Mouse (Mus musculus): ENCODE data around the gene Cryge. TPM values are rescaled to one million over a fixed set of nuclear protein-coding genes. Genes with fewer than 3 reads are reported as not detected.

Cryge gene
- polyA plus RNA-seq, 1 experiment from 2014 or later = not detected

DNA sequence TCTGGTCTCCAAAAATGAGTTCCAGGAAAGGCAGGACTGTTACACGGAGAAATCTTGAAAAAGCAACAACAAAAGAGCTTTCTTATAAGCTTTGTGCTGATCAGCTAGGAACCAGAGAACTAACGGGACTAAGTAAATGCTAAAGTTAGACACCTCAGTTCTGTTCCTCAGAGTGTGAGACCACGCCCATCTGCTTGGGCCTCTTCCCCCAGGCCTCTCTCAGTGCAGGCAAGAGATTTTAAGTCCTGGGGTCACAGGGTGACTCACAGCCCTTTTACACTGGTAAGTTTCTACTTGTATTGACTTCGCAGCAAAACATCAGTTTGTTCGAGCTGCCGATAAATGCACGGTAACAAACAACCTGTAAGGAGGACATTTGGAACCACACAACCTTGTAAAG is 747 bp upstream of the Cryge start:
- Histone ChIP-seq H3K9me3 (replicated peaks) (0 out of 2 replicates have a peak, but pooled peaks cover 2% of the 10 kb centered on the region), H3K27me3 (replicated peaks) (no peaks in the 10 kb centered on the region), H3K27ac (replicated peaks) (no peak overlapping the region), H3K9ac (replicated peaks) (no peak overlapping the region), H3K4me2 (no peak overlapping the region), H3K4me1 (no peaks in the 10 kb centered on the region), H3K36me3 (no peaks in the 10 kb centered on the region), H3K4me3 (replicated peaks) (no peak overlapping the region)
- 69% methylated on average over 7 of the region's 7 CpGs for WGBS
- ATAC-seq (ENCODE audit: low FRiP score) = no peak

- H3K9me3 ChIP-seq (replicated peaks) = 0 out of 2 replicates have a peak, but pooled peaks cover 2% of the 10 kb centered on the region
- WGBS = 70% methylated on average over 12 of the region's 12 CpGs
- H3K9ac ChIP-seq (replicated peaks) = no peak overlapping the region
- H3K4me1 ChIP-seq = no peaks in the 10 kb centered on the region
- no peak overlapping the region for H3K4me3 ChIP-seq (replicated peaks)
- H3K36me3 ChIP-seq = no peaks in the 10 kb centered on the region
- H3K27me3 ChIP-seq (replicated peaks) = no peaks in the 10 kb centered on the region
- no peak overlapping the region for H3K27ac ChIP-seq (replicated peaks)
- H3K4me2 ChIP-seq = no peak overlapping the region
- ATAC-seq (ENCODE audit: low FRiP score) = no peak
Measured at GRCm38 (mm10) chr1:65048781-65049180, 2.2 kb downstream of the Cryge start.

GRCm38 (mm10) chr1:65046401-65047109 is 4.4 kb downstream of the Cryge start:
- no peak overlapping the region for H3K4me3 ChIP-seq (replicated peaks)
- no peak for ATAC-seq (ENCODE audit: low FRiP score)
- 40% methylated on average over 8 of the region's 8 CpGs for WGBS
- no peaks in the 10 kb centered on the region for H3K9me3 ChIP-seq (replicated peaks)
- H3K36me3 ChIP-seq = no peaks in the 10 kb centered on the region
- H3K4me1 ChIP-seq = no peaks in the 10 kb centered on the region
- no peak overlapping the region for H3K9ac ChIP-seq (replicated peaks)
- no peak overlapping the region for H3K27ac ChIP-seq (replicated peaks)
- peak overlapping the region; percentile 35; the same call in 1 of the 2 replicates for H3K4me2 ChIP-seq
- H3K27me3 ChIP-seq (replicated peaks) = no peaks in the 10 kb centered on the region

DNA sequence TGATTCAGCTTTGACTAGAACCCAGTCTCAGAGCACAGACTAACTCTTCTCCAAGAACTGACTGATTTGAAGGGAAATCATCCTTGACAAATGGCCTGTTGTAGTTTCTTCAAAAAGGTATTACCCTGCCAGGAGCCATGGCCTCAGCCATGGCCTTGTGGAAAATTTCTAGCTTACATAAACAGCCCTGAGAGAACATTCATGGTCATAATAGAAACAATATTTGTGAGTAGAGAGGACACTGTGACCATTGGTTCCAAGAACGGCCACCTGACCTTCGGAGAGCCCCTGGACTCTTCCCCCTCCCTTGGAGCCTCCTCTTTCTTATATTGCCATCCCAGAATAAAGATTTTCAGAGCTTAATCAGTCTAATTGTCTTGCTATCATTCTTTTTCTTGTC is 7.5 kb downstream of the Cryge start:
- H3K36me3 ChIP-seq = no peaks in the 10 kb centered on the region
- no peak overlapping the region for H3K9ac ChIP-seq (replicated peaks)
- H3K9me3 ChIP-seq (replicated peaks) = no peaks in the 10 kb centered on the region
- H3K4me2 ChIP-seq = no peak overlapping the region
- WGBS = 84% methylated on average over 2 of the region's 2 CpGs
- H3K27ac ChIP-seq (replicated peaks) = no peak overlapping the region
- H3K4me1 ChIP-seq = no peaks in the 10 kb centered on the region
- ATAC-seq (ENCODE audit: low FRiP score) = no peak
- H3K27me3 ChIP-seq (replicated peaks) = no peaks in the 10 kb centered on the region
- H3K4me3 ChIP-seq (replicated peaks) = no peak overlapping the region

GRCm38 (mm10) chr1:65041837-65042236 is 9.1 kb downstream of the Cryge start:
- Histone ChIP-seq H3K9me3 (replicated peaks) (no peaks in the 10 kb centered on the region), H3K27me3 (replicated peaks) (no peaks in the 10 kb centered on the region), H3K9ac (replicated peaks) (no peak overlapping the region), H3K4me2 (no peak overlapping the region), H3K4me1 (no peaks in the 10 kb centered on the region), H3K4me3 (replicated peaks) (no peak overlapping the region), H3K27ac (replicated peaks) (no peak overlapping the region), H3K36me3 (no peaks in the 10 kb centered on the region)
- no peak for ATAC-seq (ENCODE audit: low FRiP score)
- 96% methylated on average over 3 of the region's 3 CpGs for WGBS

- H3K9ac ChIP-seq (replicated peaks) = no peak overlapping the region
- no peaks in the 10 kb centered on the region for H3K27me3 ChIP-seq (replicated peaks)
- 75% methylated on average over 6 of the region's 6 CpGs for WGBS
- no peak for ATAC-seq (ENCODE audit: low FRiP score)
- H3K36me3 ChIP-seq = no peaks in the 10 kb centered on the region
- H3K4me2 ChIP-seq = no peak overlapping the region
- H3K4me3 ChIP-seq (replicated peaks) = no peak overlapping the region
- H3K27ac ChIP-seq (replicated peaks) = no peak overlapping the region
- H3K4me1 ChIP-seq = no peaks in the 10 kb centered on the region
- no peaks in the 10 kb centered on the region for H3K9me3 ChIP-seq (replicated peaks)
Measured at GRCm38 (mm10) chr1:65040806-65041205, 10.1 kb downstream of the Cryge start.

DNA sequence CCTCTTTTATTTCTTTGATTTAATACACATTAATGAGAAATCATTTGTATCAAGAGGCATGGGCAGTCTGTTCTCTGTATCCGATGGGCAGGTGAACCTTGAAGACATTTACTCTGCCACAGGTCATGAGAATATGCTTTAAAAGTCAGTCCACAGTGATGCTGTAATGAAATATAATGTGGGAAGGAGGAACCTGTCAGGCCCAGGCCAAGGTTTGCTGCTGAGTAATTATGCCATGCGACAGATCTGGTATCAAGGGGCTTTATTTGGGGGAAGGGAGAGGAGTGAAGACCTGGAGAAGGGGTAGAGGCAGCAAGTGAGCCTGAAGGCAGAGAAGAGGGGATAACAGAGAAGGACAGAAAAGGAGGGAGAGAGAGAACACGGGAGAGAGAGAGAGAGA is 11.3 kb downstream of the Cryge start:
- Histone ChIP-seq H3K27me3 (replicated peaks) (no peaks in the 10 kb centered on the region), H3K4me3 (replicated peaks) (no peak overlapping the region), H3K27ac (replicated peaks) (no peak overlapping the region), H3K36me3 (no peaks in the 10 kb centered on the region), H3K9me3 (replicated peaks) (no peaks in the 10 kb centered on the region), H3K4me2 (no peak overlapping the region), H3K4me1 (no peaks in the 10 kb centered on the region), H3K9ac (replicated peaks) (no peak overlapping the region)
- WGBS = 81% methylated on average over 3 of the region's 3 CpGs
- ATAC-seq (ENCODE audit: low FRiP score) = no peak

DNA sequence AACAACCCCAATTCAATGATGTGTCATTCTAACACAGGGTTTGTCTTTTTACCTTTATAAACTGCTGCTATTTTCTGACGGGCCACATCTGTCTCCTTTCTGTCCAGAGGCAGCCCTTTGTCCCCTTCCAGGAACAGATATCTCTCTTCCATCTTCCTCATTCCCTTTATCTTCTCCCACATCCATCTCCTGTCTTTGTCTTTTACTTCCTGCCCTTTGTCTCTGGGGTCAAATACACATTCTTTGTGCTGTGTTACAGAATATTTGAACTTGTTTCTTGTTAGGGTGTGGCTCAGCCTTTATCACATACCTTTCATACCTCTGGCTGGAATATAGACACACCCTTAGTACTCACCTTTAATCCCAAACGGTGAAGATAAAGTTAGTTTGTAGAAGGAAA is 13.4 kb downstream of the Cryge start:
- 79% methylated on average over 2 of the region's 2 CpGs for WGBS
- Histone ChIP-seq H3K27me3 (replicated peaks) (no peaks in the 10 kb centered on the region), H3K36me3 (no peaks in the 10 kb centered on the region), H3K9me3 (replicated peaks) (no peaks in the 10 kb centered on the region), H3K27ac (replicated peaks) (no peak overlapping the region), H3K4me3 (replicated peaks) (no peak overlapping the region), H3K9ac (replicated peaks) (no peak overlapping the region), H3K4me2 (no peak overlapping the region), H3K4me1 (no peaks in the 10 kb centered on the region)
- no peak for ATAC-seq (ENCODE audit: low FRiP score)

DNA sequence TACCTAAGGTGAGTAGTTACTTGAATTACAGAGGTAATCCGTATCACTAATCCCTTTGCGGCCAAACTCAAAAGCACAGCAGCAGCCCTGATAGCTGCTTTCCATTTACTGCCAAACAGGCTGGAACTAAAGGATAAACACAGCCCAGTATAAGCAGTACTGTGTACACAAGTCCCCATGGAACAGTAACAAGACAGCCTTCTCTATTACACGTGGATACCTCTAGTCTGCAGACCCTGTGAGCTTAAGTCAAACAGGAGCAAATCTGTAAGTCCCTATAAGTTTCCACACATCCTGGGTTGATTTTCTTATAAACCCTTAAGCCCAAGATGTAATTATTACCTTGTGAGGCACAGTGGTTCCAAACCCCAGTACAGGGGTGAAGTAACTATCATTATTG is 15.4 kb downstream of the Cryge start:
- Histone ChIP-seq H3K4me1 (no peaks in the 10 kb centered on the region), H3K9me3 (replicated peaks) (no peaks in the 10 kb centered on the region), H3K27ac (replicated peaks) (no peak overlapping the region), H3K27me3 (replicated peaks) (no peaks in the 10 kb centered on the region), H3K4me2 (no peak overlapping the region), H3K36me3 (no peaks in the 10 kb centered on the region), H3K4me3 (replicated peaks) (no peak overlapping the region), H3K9ac (replicated peaks) (no peak overlapping the region)
- WGBS = 47% methylated on average over 3 of the region's 3 CpGs
- ATAC-seq (ENCODE audit: low FRiP score) = no peak

DNA sequence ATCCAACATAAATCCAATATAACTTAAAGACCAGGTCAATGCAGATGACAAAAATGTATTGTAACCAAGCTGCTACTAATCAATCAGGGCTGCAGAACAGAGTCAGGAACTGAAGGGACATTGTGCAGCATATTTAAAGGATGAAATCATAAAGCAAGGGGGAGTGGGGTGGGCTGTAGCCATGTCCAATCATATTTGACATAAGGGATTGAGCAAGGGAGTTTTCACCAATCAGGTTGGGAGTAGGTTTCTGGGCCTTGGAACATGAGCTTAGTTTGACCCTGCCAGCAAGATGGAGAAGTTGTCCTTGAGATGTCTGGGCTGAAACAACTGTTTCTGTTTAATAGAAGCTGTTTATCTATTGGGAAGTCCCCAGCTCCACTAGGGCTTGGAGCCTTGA is 18.3 kb downstream of the Cryge start, which contains the start of gene Akr1cl:
Gene Akr1cl, minus strand, starts transcription at position 119 of the 400 bp plus-strand sequence.
- Histone ChIP-seq H3K9ac (replicated peaks) (no peak within 1 kb of the TSS), H3K27me3 (replicated peaks) (no peaks in the 10 kb centered on the region), H3K4me3 (replicated peaks) (no peak within 1 kb of the TSS), H3K4me2 (no peak within 1 kb of the TSS), H3K9me3 (replicated peaks) (no peaks in the 10 kb centered on the region), H3K4me1 (no peaks in the 10 kb centered on the region), H3K27ac (replicated peaks) (no peak within 1 kb of the TSS), H3K36me3 (no peaks in the 10 kb centered on the region)
- ATAC-seq (ENCODE audit: low FRiP score) = no peak

- Histone ChIP-seq H3K4me3 (replicated peaks) (no peak overlapping the region), H3K9me3 (replicated peaks) (no peaks in the 10 kb centered on the region)
- ATAC-seq (ENCODE audit: low FRiP score) = no peak
Measured at GRCm38 (mm10) chr1:65028206-65028605, 22.7 kb downstream of the Cryge start.

DNA sequence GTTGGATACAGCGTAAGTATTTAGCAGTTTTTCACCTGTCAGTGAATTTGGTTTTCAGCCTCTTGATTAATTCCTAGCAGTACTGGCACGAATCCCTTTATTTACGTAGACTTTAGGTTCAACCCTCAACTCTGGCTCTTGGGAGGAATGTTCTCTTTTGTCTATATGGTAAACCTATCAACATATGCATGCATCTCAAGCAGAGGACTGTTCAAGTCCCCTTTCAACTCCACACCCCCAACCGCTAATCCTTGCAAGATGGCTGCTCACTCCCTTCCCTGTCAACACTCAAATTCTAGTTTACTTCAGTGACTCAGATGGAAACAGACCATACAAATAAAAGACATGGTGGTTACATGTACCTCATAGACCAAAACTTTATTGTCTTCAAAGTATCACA is 38.2 kb downstream of the Cryge start:
- ATAC-seq (ENCODE audit: low FRiP score) = no peak

More at GRCm38 (mm10) chr1:65028206-65028605, 22.7 kb downstream of the Cryge start:
- Histone ChIP-seq H3K27ac (replicated peaks) (no peak overlapping the region), H3K4me2 (no peak overlapping the region), H3K4me1 (no peaks in the 10 kb centered on the region), H3K27me3 (replicated peaks) (no peaks in the 10 kb centered on the region), H3K9ac (replicated peaks) (no peak overlapping the region), H3K36me3 (no peaks in the 10 kb centered on the region)
- WGBS = 73% methylated on average over 9 of the region's 9 CpGs

More for the DNA sequence above, 38.2 kb downstream of the Cryge start:
- Histone ChIP-seq H3K9me3 (replicated peaks) (no peaks in the 10 kb centered on the region), H3K4me1 (no peaks in the 10 kb centered on the region), H3K36me3 (no peaks in the 10 kb centered on the region), H3K27me3 (replicated peaks) (no peaks in the 10 kb centered on the region), H3K4me2 (no peak overlapping the region), H3K4me3 (replicated peaks) (no peak overlapping the region), H3K27ac (replicated peaks) (no peak overlapping the region), H3K9ac (replicated peaks) (no peak overlapping the region)
- 86% methylated on average over 4 of the region's 4 CpGs for WGBS

Measured in neural tube, embryonic 15.5 days (tissue).